Mouse (Mus musculus) cerebellum, adult 8-10 months (tissue): Measurements from ENCODE around the gene Tmem39a.

Source experiments
- DNase-seq: peaks from one replicate; pipeline ENCODE4 v3.0.0; 2022

Tmem39a gene

DNA sequence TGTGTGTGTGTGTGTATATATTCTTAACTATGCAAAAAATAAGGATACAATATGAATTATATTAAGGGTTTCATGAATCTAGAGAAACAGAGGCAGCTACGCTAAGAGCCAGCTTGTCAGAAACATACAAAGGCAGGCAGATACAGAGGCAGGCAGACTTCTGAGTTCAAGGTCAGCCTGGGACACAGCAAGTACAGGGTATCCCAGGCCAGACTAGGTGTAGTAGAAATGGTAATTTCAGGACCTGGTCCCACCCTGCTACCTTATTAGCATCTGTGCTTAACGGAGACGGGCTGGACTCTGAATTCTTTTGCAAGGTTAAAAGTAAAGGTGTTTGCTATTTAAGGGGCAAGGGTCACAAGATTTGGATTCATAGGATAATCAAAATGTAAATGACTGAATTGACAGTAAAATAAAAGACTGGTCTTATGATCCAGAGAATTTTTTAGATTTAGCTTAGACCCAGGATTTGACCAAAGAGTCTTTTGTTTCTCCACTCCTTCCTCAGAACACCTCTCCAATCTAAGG, at the start of gene Tmem39a:
TSS of gene Tmem39a (plus strand) at position 478 of the 528 bp plus-strand sequence.
- no peak for DNase-seq

- no peak for DNase-seq
Measured at GRCm38 (mm10) chr16:38510846-38511245, 47.7 kb upstream of the Tmem39a start.

- no peak for DNase-seq
Measured at GRCm38 (mm10) chr16:38519140-38519539, 39.4 kb upstream of the Tmem39a start.

DNA sequence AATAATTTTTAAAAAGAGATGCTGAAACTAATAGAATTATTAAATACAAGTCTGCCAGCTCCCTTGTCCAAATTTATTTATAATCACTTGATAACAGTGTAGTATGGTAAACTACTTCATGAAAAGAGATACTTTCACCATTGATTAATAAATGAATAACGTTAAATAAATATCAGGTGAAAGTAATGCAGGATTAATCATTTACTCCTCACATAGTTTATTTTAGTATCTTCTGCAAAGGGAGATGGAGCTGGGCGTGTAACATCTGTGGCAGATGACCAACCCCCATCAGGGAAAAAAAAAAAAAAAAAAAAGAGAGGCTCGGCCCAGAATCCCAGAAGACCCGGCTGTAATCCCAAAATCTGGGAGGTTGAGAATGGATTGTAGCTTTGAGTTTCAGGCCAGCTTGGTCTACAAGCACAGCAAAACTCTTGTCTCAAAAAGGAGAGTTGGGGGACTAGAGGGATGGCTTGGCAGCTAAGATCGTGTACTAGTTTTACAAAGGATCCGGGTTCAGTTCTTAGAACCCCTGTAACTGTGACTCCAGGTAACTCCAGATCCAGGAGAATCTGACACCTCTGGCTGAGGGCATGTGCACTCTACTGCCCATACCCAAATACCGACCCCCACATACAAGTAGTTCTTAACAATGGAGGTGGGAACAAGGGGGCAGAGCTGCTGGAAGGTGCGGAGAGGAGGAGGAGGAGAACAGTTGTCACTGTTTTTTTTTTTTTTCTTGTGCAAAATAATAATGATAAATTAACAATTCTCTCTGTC, 37.1 kb upstream of the Tmem39a start:
- no peak for DNase-seq

- peak; percentile 95 for DNase-seq
Measured at GRCm38 (mm10) chr16:38522129-38523084, 36.1 kb upstream of the Tmem39a start, which contains the start of gene Timmdc1. Timmdc1 (minus strand) TSS chr16:38522663.

GRCm38 (mm10) chr16:38526264-38526663, 32.2 kb upstream of the Tmem39a start:
- DNase-seq: no peak

GRCm38 (mm10) chr16:38536544-38537146, 21.9 kb upstream of the Tmem39a start:
- DNase-seq: peak; percentile 46

DNA sequence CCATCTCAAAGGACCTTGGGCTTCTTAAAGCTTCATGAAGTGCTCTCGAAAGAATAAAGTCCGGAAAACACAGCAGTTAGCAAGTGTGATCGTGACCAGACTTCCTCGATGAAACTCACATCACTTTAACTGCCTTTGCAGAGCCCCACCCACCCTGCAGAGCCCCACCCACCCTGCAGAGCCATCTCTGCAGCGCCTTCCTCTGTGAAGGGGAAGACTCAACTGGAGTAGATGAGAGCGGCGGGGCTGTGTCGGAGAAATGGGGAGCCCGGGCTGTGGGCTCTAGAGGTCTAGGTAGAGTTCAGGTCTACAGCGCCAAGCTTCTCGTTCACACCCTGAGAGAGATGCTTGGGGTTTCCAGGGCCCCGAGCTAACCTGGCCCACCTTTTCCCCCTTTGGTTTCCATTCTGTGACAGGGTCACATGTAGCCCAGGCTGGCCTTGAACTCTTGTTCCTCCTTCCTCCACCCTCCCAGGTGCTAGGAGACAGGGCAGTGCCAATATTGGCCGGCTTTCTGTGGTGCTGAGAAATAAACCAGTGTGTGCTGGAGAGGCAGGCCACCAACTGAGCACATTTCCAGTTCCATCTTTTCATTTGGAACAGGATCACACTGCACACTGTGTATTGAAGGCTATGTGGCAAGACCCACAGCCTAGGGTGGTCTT, 19.6 kb upstream of the Tmem39a start:
- no peak for DNase-seq

- no peak for DNase-seq
Measured at GRCm38 (mm10) chr16:38548000-38548399, 10.5 kb upstream of the Tmem39a start.

- DNase-seq: peak; percentile 80
Measured at GRCm38 (mm10) chr16:38549479-38550396, 8.8 kb upstream of the Tmem39a start, which contains the start of gene Poglut1. Poglut1 (minus strand) TSS chr16:38550258.

GRCm38 (mm10) chr16:38555988-38556387, 2.5 kb upstream of the Tmem39a start:
- no peak for DNase-seq

DNA sequence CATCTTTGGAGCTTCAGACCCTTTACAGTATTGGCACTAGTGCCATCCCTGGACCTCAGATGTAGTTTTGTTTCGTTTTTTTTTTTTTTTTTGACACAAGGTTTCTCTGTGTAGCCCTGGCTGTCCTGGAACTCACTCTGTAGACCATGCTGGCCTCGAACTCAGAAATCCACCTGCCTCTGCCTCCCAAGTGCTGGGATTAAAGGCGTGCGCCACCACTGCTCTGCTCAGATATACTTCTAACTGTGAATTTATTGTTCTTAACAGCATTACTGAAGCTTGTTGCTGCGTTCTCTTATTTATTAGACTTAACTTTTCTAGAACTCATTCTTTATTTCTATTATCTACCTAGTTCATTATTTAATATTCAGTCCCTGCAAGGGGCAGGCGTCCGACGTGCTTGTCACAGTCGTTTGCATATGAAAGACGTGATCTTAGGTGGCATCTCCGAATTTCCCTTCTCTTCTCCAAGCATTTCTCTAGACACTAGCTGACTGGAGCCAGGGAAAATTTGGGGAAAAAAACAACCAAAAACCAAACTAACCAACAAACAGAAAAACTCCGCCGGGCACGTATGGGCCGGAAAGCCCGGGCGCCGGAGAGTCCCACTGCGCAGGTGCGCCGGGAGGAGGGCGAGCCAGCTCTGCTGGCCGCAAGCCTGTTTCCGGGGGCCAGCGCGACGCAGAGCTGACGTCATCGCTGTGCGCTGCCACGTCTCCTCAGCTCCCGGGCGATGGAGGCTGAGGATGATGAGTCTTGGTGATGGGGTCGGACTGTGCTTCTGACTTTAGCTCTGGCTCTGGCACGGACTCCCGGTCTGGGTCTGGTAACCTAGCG, 3.9 kb downstream of the Tmem39a start:
- peak; percentile 94 for DNase-seq

DNA sequence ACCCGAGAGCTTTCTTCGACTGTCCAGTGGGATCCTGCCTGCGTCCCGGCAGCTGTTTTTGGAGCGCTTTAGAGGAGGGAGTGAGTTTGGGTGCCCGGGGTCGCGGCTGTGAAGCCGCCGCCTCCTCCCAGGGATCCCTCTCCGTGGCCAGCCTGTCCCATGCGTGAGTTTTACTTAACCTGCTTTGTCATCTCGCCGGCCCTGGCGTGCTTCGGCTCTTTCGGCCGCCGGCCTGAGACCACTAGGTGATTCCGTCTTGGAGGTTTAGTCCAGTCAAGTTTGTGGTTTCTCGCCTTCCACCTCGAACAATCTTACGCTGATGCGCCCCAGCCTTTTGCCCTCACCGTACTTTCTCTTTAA, 4.5 kb downstream of the Tmem39a start:
- DNase-seq: no peak

GRCm38 (mm10) chr16:38563516-38563915, 5.0 kb downstream of the Tmem39a start:
- no peak for DNase-seq

DNA sequence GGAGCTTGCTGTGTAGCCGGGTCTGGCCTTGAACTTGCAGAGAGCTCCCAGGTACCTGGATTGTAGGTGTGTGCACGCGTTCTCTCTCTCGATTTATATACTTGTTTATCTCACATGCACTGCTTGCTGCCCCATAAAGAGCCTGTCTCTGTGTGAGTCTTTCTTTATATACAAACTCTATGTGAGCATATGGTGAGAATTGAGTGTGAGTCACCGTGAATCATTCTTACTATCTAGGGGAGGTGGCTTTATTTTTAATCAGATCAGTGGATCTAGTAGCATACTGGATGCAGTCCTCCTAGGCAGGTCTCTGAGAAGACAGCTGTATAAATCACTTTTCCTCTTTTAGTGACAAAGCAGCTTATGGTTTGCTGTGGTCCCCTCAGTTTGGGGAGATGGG, 9.7 kb downstream of the Tmem39a start:
- no peak for DNase-seq

GRCm38 (mm10) chr16:38571481-38571880, 13.0 kb downstream of the Tmem39a start:
- DNase-seq: no peak

GRCm38 (mm10) chr16:38584761-38585160, 26.3 kb downstream of the Tmem39a start:
- no peak for DNase-seq

- no peak for DNase-seq
Measured at GRCm38 (mm10) chr16:38585186-38585585, 26.7 kb downstream of the Tmem39a start.

DNA sequence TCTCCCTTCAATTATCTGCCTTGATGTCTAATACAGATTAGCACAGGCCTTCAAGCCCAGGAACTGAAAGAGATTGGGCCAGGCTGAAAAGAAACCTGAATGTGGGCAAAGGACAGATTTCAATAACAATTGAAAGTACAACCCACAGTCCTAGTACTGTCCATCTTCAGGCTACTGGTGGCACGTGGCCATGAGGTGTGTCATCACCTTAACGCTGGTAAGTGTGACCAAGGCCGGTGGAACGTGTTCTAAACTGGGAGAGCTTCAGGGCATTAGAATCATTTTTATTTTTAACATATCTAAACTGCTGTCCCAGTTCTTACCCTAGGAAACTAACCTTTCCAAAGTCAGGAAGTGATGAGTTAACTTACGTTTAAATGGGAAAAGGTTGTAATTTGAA, 28.7 kb downstream of the Tmem39a start:
- DNase-seq: no peak

- no peak for DNase-seq
Measured at GRCm38 (mm10) chr16:38587572-38587971, 29.1 kb downstream of the Tmem39a start.
